Mouse (Mus musculus) neural tube, embryonic 11.5 days (tissue): Measurements from ENCODE around the gene Hnrnpab. TPM values are rescaled to one million over a fixed set of nuclear protein-coding genes. Genes with fewer than 3 reads are reported as not detected.

Source experiments
- ATAC-seq: fragments of 200-750 bp; cut with Nextera tagmentation; 2 replicates; pipeline ENCODE4 v1.8.0; 2017; ENCODE audit warnings: moderate number of reproducible peaks, mild to moderate bottlenecking, moderate TSS enrichment, moderate library complexity; ENCODE audit not compliant: insufficient read depth, low FRiP score, low TSS enrichment
- DNase-seq: peaks from one replicate; pipeline ENCODE4 v3.0.0-alpha.2; 2015; ENCODE audit warnings: low spot score
- H3K27ac ChIP-seq: fragments of 300-500 bp; sonication (generic); 2 replicates; pipeline ENCODE4 v1.5.1; 2014; ENCODE audit warnings: low read depth, mild to moderate bottlenecking, low read length
- H3K27me3 ChIP-seq: fragments of 300-500 bp; sonication (generic); 2 replicates; pipeline ENCODE4 v1.6.1; 2014; ENCODE audit warnings: mild to moderate bottlenecking, low read length, mixed read lengths; ENCODE audit not compliant: control insufficient read depth, insufficient read depth
- H3K36me3 ChIP-seq: fragments of 300-500 bp; sonication (generic); 2 replicates; pipeline ENCODE4 v1.6.1; 2014; ENCODE audit warnings: mild to moderate bottlenecking, low read length, moderate library complexity, mixed read lengths; ENCODE audit not compliant: control insufficient read depth, insufficient read depth
- H3K4me1 ChIP-seq: fragments of 300-500 bp; sonication (generic); 2 replicates; pipeline ENCODE4 v1.6.1; 2014; ENCODE audit warnings: low read length, mixed read lengths; ENCODE audit not compliant: control insufficient read depth, insufficient read depth
- H3K4me2 ChIP-seq: fragments of 300-500 bp; sonication (generic); 2 replicates; pipeline ENCODE4 v1.6.1; 2014; ENCODE audit warnings: low read depth, mild to moderate bottlenecking, moderate library complexity
- H3K4me3 ChIP-seq: fragments of 300-500 bp; sonication (generic); 2 replicates; pipeline ENCODE4 v1.5.1; 2014; ENCODE audit warnings: low read depth, low read length
- H3K9ac ChIP-seq: fragments of 300-500 bp; sonication (generic); 2 replicates; pipeline ENCODE4 v1.6.1; 2014; ENCODE audit warnings: mild to moderate bottlenecking, low read length
- H3K9me3 ChIP-seq: fragments of 300-500 bp; sonication (generic); 2 replicates; pipeline ENCODE4 v1.6.1; 2016; ENCODE audit warnings: low read length; ENCODE audit not compliant: control insufficient read depth
- WGBS: fragments of 180-500 bp; shearing (Covaris S2); extraction: QIAGEN DNeasy Blood & Tissue Kit; methylation state at CpG from one replicate; pipeline ENCODE4 v1.1.7; 2014; 5-methylcytosine and 5-hydroxymethylcytosine counted together
- polyA plus RNA-seq: library from polyadenylated mRNA; unstranded; fragments of >200 nt; fragmentation: Nextera tagmentation; extraction: Ambion mirVana; gene quantifications from 2 replicates; pipeline ENCODE4 v1.2.1, GENCODE M21; 2014

The Hnrnpab gene
- polyA plus RNA-seq, 1 experiment from 2014 or later: 764 TPM

- Histone ChIP-seq H3K4me2 (no peak overlapping the region), H3K27me3 (no peaks in the 10 kb centered on the region), H3K36me3 (peaks cover 11% of the 10 kb centered on the region; the same call in 1 of the 2 replicates), H3K4me1 (no peaks in the 10 kb centered on the region), H3K9ac (no peak overlapping the region), H3K27ac (no peak overlapping the region), H3K9me3 (no peaks in the 10 kb centered on the region), H3K4me3 (no peak overlapping the region)
- no peak for DNase-seq
- no peak for ATAC-seq
- WGBS: 84% methylated on average over 15 of the region's 15 CpGs
These were observed 23.1 kb upstream of the Hnrnpab start for GRCm38 (mm10) chr11:51629651-51630314.

- Histone ChIP-seq H3K9ac (no peak overlapping the region), H3K27ac (no peak overlapping the region), H3K36me3 (peaks cover 23% of the 10 kb centered on the region), H3K4me3 (no peak overlapping the region), H3K27me3 (no peaks in the 10 kb centered on the region), H3K4me1 (no peaks in the 10 kb centered on the region), H3K9me3 (no peaks in the 10 kb centered on the region), H3K4me2 (no peak overlapping the region)
- ATAC-seq (no peak), DNase-seq (no peak)
- WGBS: 90% methylated on average over 8 of the region's 8 CpGs
These were observed 21.3 kb upstream of the Hnrnpab start for GRCm38 (mm10) chr11:51627907-51628306.

- peaks cover 23% of the 10 kb centered on the region for H3K36me3 ChIP-seq
- H3K9ac ChIP-seq: no peak overlapping the region
- no peak for ATAC-seq
These were observed 20.8 kb upstream of the Hnrnpab start for GRCm38 (mm10) chr11:51627425-51627824.

GRCm38 (mm10) chr11:51625187-51625820 lies 18.7 kb upstream of the Hnrnpab start:
- Histone ChIP-seq H3K27ac (no peak overlapping the region), H3K9me3 (no peaks in the 10 kb centered on the region), H3K36me3 (peaks cover 23% of the 10 kb centered on the region), H3K4me3 (no peak overlapping the region), H3K9ac (no peak overlapping the region), H3K4me1 (peaks cover 7% of the 10 kb centered on the region), H3K4me2 (no peak overlapping the region), H3K27me3 (no peaks in the 10 kb centered on the region)
- DNase-seq: no peak
- no peak for ATAC-seq
- 82% methylated on average over 5 of the region's 5 CpGs for WGBS

More at GRCm38 (mm10) chr11:51627425-51627824, 20.8 kb upstream of the Hnrnpab start:
- H3K27me3 ChIP-seq: no peaks in the 10 kb centered on the region
- H3K9me3 ChIP-seq: no peaks in the 10 kb centered on the region
- 94% methylated on average over 9 of the region's 9 CpGs for WGBS
- H3K4me2 ChIP-seq: no peak overlapping the region
- no peaks in the 10 kb centered on the region for H3K4me1 ChIP-seq
- no peak overlapping the region for H3K27ac ChIP-seq
- H3K4me3 ChIP-seq: no peak overlapping the region
- no peak for DNase-seq

GRCm38 (mm10) chr11:51622971-51623491 lies 16.4 kb upstream of the Hnrnpab start:
- Histone ChIP-seq H3K4me2 (no peak overlapping the region), H3K9me3 (no peaks in the 10 kb centered on the region), H3K27me3 (no peaks in the 10 kb centered on the region), H3K27ac (no peak overlapping the region), H3K36me3 (peaks cover 23% of the 10 kb centered on the region), H3K9ac (no peak overlapping the region), H3K4me3 (no peak overlapping the region), H3K4me1 (peaks cover 11% of the 10 kb centered on the region)
- WGBS: 92% methylated on average over 7 of the region's 7 CpGs
- DNase-seq: no peak
- ATAC-seq: no peak

- Histone ChIP-seq H3K27me3 (no peaks in the 10 kb centered on the region), H3K9ac (no peak overlapping the region), H3K4me3 (no peak overlapping the region), H3K27ac (no peak overlapping the region), H3K9me3 (no peaks in the 10 kb centered on the region), H3K4me2 (no peak overlapping the region), H3K4me1 (peaks cover 11% of the 10 kb centered on the region), H3K36me3 (peaks cover 18% of the 10 kb centered on the region)
- WGBS: 86% methylated on average over 2 of the region's 2 CpGs
- DNase-seq: no peak
- ATAC-seq: no peak
These were observed 15.1 kb upstream of the Hnrnpab start for GRCm38 (mm10) chr11:51621776-51622175.

- ATAC-seq: no peak
- Histone ChIP-seq H3K9ac (peak overlapping the region; percentile 89), H3K36me3 (peaks cover 14% of the 10 kb centered on the region), H3K4me1 (peaks cover 11% of the 10 kb centered on the region), H3K27me3 (no peaks in the 10 kb centered on the region), H3K4me3 (peak overlapping the region; percentile 88), H3K27ac (no peak overlapping the region), H3K4me2 (peak overlapping the region; percentile 85), H3K9me3 (no peaks in the 10 kb centered on the region)
- 3% methylated on average over 11 of the region's 11 CpGs for WGBS
- DNase-seq: no peak
These were observed 13.4 kb upstream of the Hnrnpab start for GRCm38 (mm10) chr11:51620084-51620483.

GRCm38 (mm10) chr11:51619409-51620060 lies 12.9 kb upstream of the Hnrnpab start, which contains the start of gene Nhp2:
Nhp2 (plus strand) TSS chr11:51619735.
- ATAC-seq: peak; percentile 94
- Histone ChIP-seq H3K36me3 (peaks cover 12% of the 10 kb centered on the region), H3K9me3 (no peaks in the 10 kb centered on the region), H3K4me3 (peak within 1 kb of the TSS; percentile 88), H3K4me2 (peak within 1 kb of the TSS; percentile 85), H3K9ac (peak within 1 kb of the TSS; percentile 89), H3K27me3 (no peaks in the 10 kb centered on the region), H3K27ac (0 out of 2 replicates have a peak within 1 kb of the TSS, but pooled peaks have one; percentile 54), H3K4me1 (peaks cover 11% of the 10 kb centered on the region)
- DNase-seq: peak; percentile 96
- WGBS: under 1% methylated on average over 51 of the region's 51 CpGs
